Comparison of ENCODE assay signal across 8 mouse cellular contexts in genomic region chr12:26277002-26277669, GRCm38 (mm10).
DNase-seq lines count a peak whose midpoint lies in the region; ATAC-seq and TF ChIP-seq lines count a peak whose summit lies in the region.

No protein-coding gene starts in this region.

- H3K9ac ChIP-seq in heart, postnatal 0 days (replicated peaks; ENCODE audit: low read depth, low read length): no peak overlapping the region

- peak; percentile 62 for TF ChIP-seq CTCF in heart, postnatal 0 days (IDR thresholded peaks at IDR 0.05; ENCODE audit: low read depth)

- WGBS in embryonic facial prominence, embryonic 10.5 days: 47% methylated on average over 7 of the region's 7 CpGs
- 47% methylated on average over 7 of the region's 7 CpGs for WGBS in heart, postnatal 0 days

- DNase-seq in gastrocnemius, adult 18-20 months (ENCODE audit: low spot score): peak; percentile 5
- no peak for DNase-seq in gastrocnemius, adult 8-10 months (ENCODE audit: low spot score in 2 of 2)
- peak; percentile 34 for DNase-seq in adrenal gland, postnatal 25 days
- DNase-seq in embryonic facial prominence, embryonic 10.5 days (ENCODE audit: low spot score): peak; percentile 63
- DNase-seq in heart, postnatal 0 days (ENCODE audit: low spot score): peak; percentile 22
- peak; percentile 80 for DNase-seq in layer of hippocampus, postnatal 10 days (ENCODE audit: low spot score in 2 of 2)
- DNase-seq in lung, postnatal 25 days (ENCODE audit: low spot score): peak; percentile 25
- DNase-seq in right cerebral cortex, postnatal 4 days: peak; percentile 83

- no peaks in the 10 kb centered on the region for H3K36me3 ChIP-seq in embryonic facial prominence, embryonic 10.5 days (replicated peaks)
- H3K36me3 ChIP-seq in heart, postnatal 0 days (replicated peaks; ENCODE audit: control insufficient read depth, insufficient read depth, low read length): no peaks in the 10 kb centered on the region

- H3K27me3 ChIP-seq in embryonic facial prominence, embryonic 10.5 days (replicated peaks; ENCODE audit: low read depth, poor library complexity, severe bottlenecking): no peaks in the 10 kb centered on the region
- H3K27me3 ChIP-seq in heart, postnatal 0 days (ENCODE audit: control insufficient read depth, insufficient read depth, low read length): no peaks in the 10 kb centered on the region

- 0 out of 2 replicates have a peak overlapping the region, but pooled peaks have one; percentile 4 for H3K27ac ChIP-seq in embryonic facial prominence, embryonic 10.5 days (replicated peaks)
- no peak overlapping the region for H3K27ac ChIP-seq in heart, postnatal 0 days (ENCODE audit: low read depth)

- H3K9me3 ChIP-seq in embryonic facial prominence, embryonic 10.5 days: no peaks in the 10 kb centered on the region
- H3K9me3 ChIP-seq in heart, postnatal 0 days (replicated peaks; ENCODE audit: control insufficient read depth, low read length): no peaks in the 10 kb centered on the region

- ATAC-seq in heart, postnatal 0 days (ENCODE audit: insufficient read depth, low read depth): peak; percentile 47

- no peak overlapping the region for H3K4me3 ChIP-seq in embryonic facial prominence, embryonic 10.5 days
- no peak overlapping the region for H3K4me3 ChIP-seq in heart, postnatal 0 days (ENCODE audit: low read depth, low read length)

- no peak overlapping the region for H3K4me2 ChIP-seq in heart, postnatal 0 days (ENCODE audit: low read depth, low read length)

- no peak for TF ChIP-seq EP300 in heart, postnatal 0 days (IDR thresholded peaks at IDR 0.05; ENCODE audit: low read depth)

- peaks cover 11% of the 10 kb centered on the region for H3K4me1 ChIP-seq in embryonic facial prominence, embryonic 10.5 days
- H3K4me1 ChIP-seq in heart, postnatal 0 days (ENCODE audit: control insufficient read depth, insufficient read depth): no peaks in the 10 kb centered on the region

Comparison
In these comparisons a context has a peak if more than half of its experiments do, and no peak if none do; other contexts are left out.
1. DNase-seq: peak in gastrocnemius, adult 18-20 months (single experiment), adrenal gland, postnatal 25 days (single experiment), embryonic facial prominence, embryonic 10.5 days (single experiment), heart, postnatal 0 days (single experiment), layer of hippocampus, postnatal 10 days (2 of 2), lung, postnatal 25 days (single experiment) and right cerebral cortex, postnatal 4 days (single experiment); none in gastrocnemius, adult 8-10 months (0 of 2).